Mouse (Mus musculus): ENCODE data around the gene Ctps. TPM values are rescaled to one million over a fixed set of nuclear protein-coding genes. Genes with fewer than 3 reads are reported as not detected.

Gene Ctps
- polyA plus RNA-seq (2012; rRNA removed) = 1.5 and 2.1 TPM in 2 replicates

DNA sequence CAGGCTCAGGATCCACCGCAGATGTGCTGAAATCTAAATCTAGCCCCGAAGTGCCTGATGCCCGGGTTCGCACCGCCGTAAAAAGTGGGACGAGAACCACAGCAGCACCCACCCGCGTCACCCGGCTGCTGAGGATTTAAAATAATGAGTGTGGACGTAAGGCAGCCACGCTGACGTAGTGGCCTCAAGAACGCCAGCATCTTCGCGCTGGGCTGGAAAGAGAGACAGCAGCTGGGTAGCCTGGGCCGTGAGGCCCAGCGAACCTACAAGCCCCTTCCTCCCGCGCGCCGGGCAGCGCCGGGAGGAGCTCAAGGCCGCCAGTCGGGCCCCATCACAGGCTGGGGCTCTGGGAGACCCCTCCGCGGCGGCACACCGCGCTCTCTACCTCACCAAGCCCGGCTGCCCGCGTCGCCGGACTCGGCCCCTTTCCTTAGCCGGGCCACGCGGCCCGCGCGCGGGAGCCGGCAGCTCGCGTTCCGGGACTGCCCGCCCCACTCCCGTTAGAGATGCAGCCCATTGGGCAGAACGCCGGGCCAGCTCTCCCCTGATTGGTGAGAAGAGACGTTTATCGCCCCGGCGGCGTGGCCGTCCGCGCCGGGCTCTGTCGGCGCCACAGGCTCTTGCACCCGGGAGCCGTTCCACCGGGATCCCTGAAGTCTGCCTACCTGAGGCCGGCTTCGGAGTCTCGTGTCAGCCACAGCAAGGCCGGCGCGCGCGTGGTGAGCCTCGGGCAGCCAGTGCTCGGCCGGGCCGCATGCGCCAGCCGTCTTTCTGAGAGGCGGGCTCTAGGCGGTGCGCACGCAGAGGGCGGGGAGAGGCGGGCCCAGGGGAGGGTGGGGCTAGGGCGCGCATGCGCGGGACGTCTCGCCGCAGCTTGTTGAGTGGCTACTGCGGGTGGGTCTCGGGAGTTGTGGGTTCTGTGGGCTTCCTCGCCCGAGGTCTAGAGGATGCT, at the start of gene Ctps:
Ctps (minus strand) TSS at position 791 of the 952 bp plus-strand sequence.

DNA sequence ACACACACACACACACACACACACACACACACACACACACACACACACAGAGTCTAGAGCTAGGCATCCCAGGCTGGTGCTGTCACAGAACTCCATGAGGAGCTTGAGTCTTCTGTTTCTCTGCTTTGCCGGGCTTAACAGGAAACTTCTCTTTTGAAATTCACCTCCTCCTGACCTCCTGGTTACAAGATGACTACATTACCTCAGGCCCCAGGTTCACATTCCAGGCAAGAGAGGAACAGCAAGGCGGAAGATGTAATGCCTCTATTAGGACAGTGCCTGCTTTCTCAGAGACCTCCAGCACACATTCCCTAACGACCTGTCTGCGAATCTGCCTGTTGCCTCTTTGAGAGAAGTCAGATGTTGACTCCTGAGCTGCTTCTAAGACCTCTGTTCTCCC, 18.4 kb upstream of the Ctps start, which contains the start of gene Gm8439:
Gm8439 (plus strand) TSS at position 301 of the 400 bp plus-strand sequence.

GRCm38 (mm10) chr4:120531986-120532385, 38.1 kb downstream of the Ctps start, which contains the start of gene Slfnl1:
Slfnl1 (plus strand) TSS chr4:120532231.

Other genes with a start within 250 kb of the Ctps start
- gene Scmh1, start 165.0 kb downstream of the Ctps start, polyA plus RNA-seq (2012; rRNA removed) = 17.4 and 21.7 TPM in 2 replicates
- not detected in 2 replicates for gene Slfnl1, start 38.0 kb downstream of the Ctps start, polyA plus RNA-seq (2012; rRNA removed)
- gene Gm8439, start 18.5 kb upstream of the Ctps start, polyA plus RNA-seq (2012; rRNA removed) = not detected in 2 replicates
- gene Cited4, start 96.3 kb upstream of the Ctps start, polyA plus RNA-seq (2012; rRNA removed) = 74.0 and 207 TPM in 2 replicates
- gene Kcnq4, start 178.3 kb upstream of the Ctps start, polyA plus RNA-seq (2012; rRNA removed) = 6.1 and 6.5 TPM in 2 replicates

All from stomach, adult 2 months (tissue).